15 mouse cellular contexts compared by ENCODE assay signal in genomic region chr8:106737846-106738245, GRCm38 (mm10).
"Had no signal": no experiment of that assay in that cellular context is flagged by ENCODE, and none has a peak within 500 bp of the region (broad histone marks: within the 10 kb centered on the region; RNA-seq: fewer than 3 reads in every experiment).

No protein-coding gene starts in this region.

- ATAC-seq: midbrain, embryonic 16.5 days had no signal

- H3K4me1 ChIP-seq: midbrain, embryonic 10.5 days; midbrain, embryonic 12.5 days; neural tube, embryonic 12.5 days; stomach, embryonic 15.5 days had no signal

- H3K4me2 ChIP-seq: lung, embryonic 14.5 days; midbrain, embryonic 12.5 days; neural tube, embryonic 12.5 days; stomach, embryonic 15.5 days had no signal

- H3K9me3 ChIP-seq: midbrain, embryonic 12.5 days; neural tube, embryonic 12.5 days; stomach, embryonic 15.5 days had no signal

- H3K9ac ChIP-seq: lung, embryonic 14.5 days; midbrain, embryonic 12.5 days; neural tube, embryonic 12.5 days; stomach, embryonic 15.5 days had no signal

- DNase-seq: lung, adult 18-20 months; lung, embryonic 14.5 days; lung, postnatal 10 days; lung, postnatal 4 days; midbrain, embryonic 14.5 days; right cerebral cortex, postnatal 14 days; thymus, adult 2 months; thymus, postnatal 25 days; thymus, postnatal 4 days had no signal

- H3K27me3 ChIP-seq: neural tube, embryonic 12.5 days; stomach, embryonic 15.5 days had no signal

- H3K27ac ChIP-seq: midbrain, embryonic 10.5 days; midbrain, embryonic 12.5 days; neural tube, embryonic 12.5 days; stomach, embryonic 15.5 days; stomach, postnatal 0 days had no signal

- H3K4me3 ChIP-seq: midbrain, embryonic 10.5 days; midbrain, embryonic 12.5 days; neural tube, embryonic 12.5 days; stomach, embryonic 15.5 days had no signal
